Mouse (Mus musculus): ENCODE results near the gene Cd300a. TPM values are rescaled to one million over a fixed set of nuclear protein-coding genes. Genes with fewer than 3 reads are reported as not detected.

Gene Cd300a
- polyA plus RNA-seq, 1 experiment from 2014 or later = 0.84 TPM

- peaks cover 4% of the 10 kb centered on the region for H3K4me1 ChIP-seq (ENCODE audit: control insufficient read depth, insufficient read depth, low read length)
- no peak overlapping the region for H3K9ac ChIP-seq (ENCODE audit: low read depth, low read length)
- no peak overlapping the region for H3K27ac ChIP-seq (ENCODE audit: low read depth, low read length)
- no peaks in the 10 kb centered on the region for H3K9me3 ChIP-seq (replicated peaks; ENCODE audit: control insufficient read depth, low read length)
- ATAC-seq (replicated peaks; ENCODE audit: insufficient number of reproducible peaks, low FRiP score, low TSS enrichment) = no peak
- H3K4me2 ChIP-seq = no peak overlapping the region
- 0% methylated on average over 1 of the region's 1 CpGs for WGBS (ENCODE audit: insufficient replicate concordance)
- H3K27me3 ChIP-seq (ENCODE audit: control insufficient read depth, insufficient read depth, low read length) = no peaks in the 10 kb centered on the region
- no peak overlapping the region for H3K4me3 ChIP-seq (ENCODE audit: low read depth, low read length)
- H3K36me3 ChIP-seq (ENCODE audit: control insufficient read depth, insufficient read depth, low read length) = no peaks in the 10 kb centered on the region
Observed at GRCm38 (mm10) chr11:114880589-114880988, 9.3 kb upstream of the Cd300a start.

DNA sequence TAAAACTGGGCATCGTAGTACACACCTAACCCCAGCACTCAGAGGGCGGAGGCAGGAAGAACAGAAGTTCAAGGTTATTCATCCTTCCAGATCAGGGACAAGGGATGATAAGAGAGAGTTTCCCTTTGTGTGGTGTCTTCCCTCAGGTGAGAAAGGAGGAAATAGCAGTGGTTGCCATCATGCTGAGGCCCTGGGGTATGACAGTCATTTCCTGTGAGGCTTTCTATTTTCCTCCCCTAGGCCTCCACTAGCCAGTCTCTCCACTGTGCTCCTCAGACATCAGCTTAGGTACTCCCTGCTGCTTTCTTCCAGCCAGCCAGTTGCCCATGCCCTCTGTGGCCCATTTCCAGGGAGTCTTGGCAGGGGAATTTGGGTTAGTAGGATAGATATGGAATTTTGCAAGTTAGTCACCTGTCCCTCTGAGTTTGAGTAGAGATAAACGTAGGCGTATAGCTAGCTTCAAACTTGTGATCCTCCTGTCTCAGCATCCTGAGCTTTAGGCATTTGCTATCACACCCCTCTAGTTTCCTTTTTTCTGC, 6.5 kb upstream of the Cd300a start:
- ATAC-seq (replicated peaks; ENCODE audit: insufficient number of reproducible peaks, low FRiP score, low TSS enrichment) = no peak
- no peaks in the 10 kb centered on the region for H3K9me3 ChIP-seq (replicated peaks; ENCODE audit: control insufficient read depth, low read length)
- H3K27me3 ChIP-seq (ENCODE audit: control insufficient read depth, insufficient read depth, low read length) = no peaks in the 10 kb centered on the region
- H3K4me1 ChIP-seq (ENCODE audit: control insufficient read depth, insufficient read depth, low read length) = no peaks in the 10 kb centered on the region
- no peaks in the 10 kb centered on the region for H3K36me3 ChIP-seq (ENCODE audit: control insufficient read depth, insufficient read depth, low read length)
- 84% methylated on average over 4 of the region's 4 CpGs for WGBS (ENCODE audit: insufficient replicate concordance)
- H3K4me2 ChIP-seq = no peak overlapping the region
- no peak overlapping the region for H3K9ac ChIP-seq (ENCODE audit: low read depth, low read length)
- no peak overlapping the region for H3K4me3 ChIP-seq (ENCODE audit: low read depth, low read length)
- H3K27ac ChIP-seq (ENCODE audit: low read depth, low read length) = no peak overlapping the region

DNA sequence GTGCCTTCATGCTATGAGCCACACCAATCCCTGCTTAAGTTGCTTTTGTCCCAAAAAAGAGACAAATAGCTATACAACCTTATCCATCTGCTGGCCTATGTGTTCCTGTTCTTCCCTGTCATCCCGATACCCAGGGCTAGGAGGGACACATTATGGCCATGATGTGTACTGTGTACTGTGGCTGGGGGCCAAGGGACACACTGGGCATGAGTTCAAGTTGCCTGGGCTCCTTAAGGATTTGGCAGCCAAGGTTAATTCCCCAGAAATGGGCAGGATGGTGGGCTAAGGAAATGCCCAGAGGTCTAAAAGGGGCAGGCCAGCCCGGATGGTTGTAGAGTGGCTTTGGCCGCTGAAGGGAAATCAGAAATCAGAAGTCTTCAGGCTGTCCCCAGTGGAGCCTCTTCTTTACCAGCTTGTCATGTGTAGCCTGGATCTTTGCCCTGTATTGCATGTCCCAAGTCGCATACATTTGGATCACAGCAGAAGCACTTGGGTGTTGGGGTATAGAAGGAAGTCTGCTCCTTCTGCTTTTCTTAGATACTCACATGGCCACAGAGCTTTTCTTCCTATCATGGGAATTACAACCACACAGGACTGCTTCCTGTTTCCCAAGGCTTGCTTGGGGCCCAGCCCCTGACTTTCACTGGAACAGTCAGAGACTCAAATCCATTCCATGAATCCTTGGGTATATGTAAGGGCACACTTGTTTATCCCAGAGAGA, 5.3 kb upstream of the Cd300a start:
- no peak for ATAC-seq (replicated peaks; ENCODE audit: insufficient number of reproducible peaks, low FRiP score, low TSS enrichment)
- H3K27me3 ChIP-seq (ENCODE audit: control insufficient read depth, insufficient read depth, low read length) = no peaks in the 10 kb centered on the region
- H3K36me3 ChIP-seq (ENCODE audit: control insufficient read depth, insufficient read depth, low read length) = no peaks in the 10 kb centered on the region
- H3K9ac ChIP-seq (ENCODE audit: low read depth, low read length) = no peak overlapping the region
- 65% methylated on average over 4 of the region's 4 CpGs for WGBS (ENCODE audit: insufficient replicate concordance)
- H3K9me3 ChIP-seq (replicated peaks; ENCODE audit: control insufficient read depth, low read length) = no peaks in the 10 kb centered on the region
- peak overlapping the region; percentile 59; the same call in 1 of the 2 replicates for H3K27ac ChIP-seq (ENCODE audit: low read depth, low read length)
- no peaks in the 10 kb centered on the region for H3K4me1 ChIP-seq (ENCODE audit: control insufficient read depth, insufficient read depth, low read length)
- no peak overlapping the region for H3K4me3 ChIP-seq (ENCODE audit: low read depth, low read length)
- no peak overlapping the region for H3K4me2 ChIP-seq

DNA sequence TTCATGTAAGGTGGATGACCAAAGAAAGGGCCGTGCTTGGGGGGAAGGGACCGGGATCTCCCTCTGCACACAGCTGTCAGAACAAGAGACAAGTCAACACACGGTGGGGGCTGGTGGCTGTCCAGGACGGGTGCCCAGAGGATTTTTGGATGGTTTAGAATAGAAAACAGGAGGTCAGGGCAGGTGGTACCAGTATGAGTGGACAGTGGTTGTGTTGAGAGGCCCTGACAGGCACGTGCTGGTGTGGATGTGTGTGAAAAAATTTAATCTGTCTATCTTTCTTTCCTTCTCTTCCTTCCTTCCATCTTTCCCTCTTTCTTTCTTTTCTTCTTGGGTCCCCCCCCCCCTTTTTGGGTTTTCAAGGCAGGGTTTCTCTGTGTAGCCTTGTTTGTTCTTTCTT, 701 bp downstream of the Cd300a start:
- H3K36me3 ChIP-seq (ENCODE audit: control insufficient read depth, insufficient read depth, low read length) = no peaks in the 10 kb centered on the region
- H3K27ac ChIP-seq (ENCODE audit: low read depth, low read length) = no peak overlapping the region
- H3K4me2 ChIP-seq = no peak overlapping the region
- no peaks in the 10 kb centered on the region for H3K9me3 ChIP-seq (replicated peaks; ENCODE audit: control insufficient read depth, low read length)
- no peaks in the 10 kb centered on the region for H3K4me1 ChIP-seq (ENCODE audit: control insufficient read depth, insufficient read depth, low read length)
- no peaks in the 10 kb centered on the region for H3K27me3 ChIP-seq (ENCODE audit: control insufficient read depth, insufficient read depth, low read length)
- WGBS (ENCODE audit: insufficient replicate concordance) = 63% methylated on average over 5 of the region's 5 CpGs
- H3K9ac ChIP-seq (ENCODE audit: low read depth, low read length) = no peak overlapping the region
- ATAC-seq (replicated peaks; ENCODE audit: insufficient number of reproducible peaks, low FRiP score, low TSS enrichment) = no peak
- no peak overlapping the region for H3K4me3 ChIP-seq (ENCODE audit: low read depth, low read length)

DNA sequence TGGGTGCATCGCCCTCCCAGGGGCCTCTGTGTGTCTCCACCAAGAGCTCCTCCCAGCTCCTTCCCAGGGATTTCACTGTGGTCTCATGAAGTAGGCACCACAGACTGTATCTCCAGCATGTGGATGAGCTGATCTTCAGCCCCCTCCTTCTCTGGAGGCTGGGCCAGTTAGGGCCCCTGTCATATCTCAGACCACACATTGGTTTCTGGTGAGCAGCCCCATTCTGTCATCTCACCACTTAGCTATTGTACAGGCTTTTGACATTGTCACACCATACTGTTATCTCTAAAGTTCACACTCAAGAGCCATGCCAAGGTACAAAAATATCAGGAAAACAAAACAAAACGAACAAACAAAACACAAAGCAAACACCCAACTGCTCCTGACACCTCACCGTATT, 6.2 kb downstream of the Cd300a start:
- ATAC-seq (replicated peaks; ENCODE audit: insufficient number of reproducible peaks, low FRiP score, low TSS enrichment) = no peak
- Histone ChIP-seq H3K27ac (ENCODE audit: low read depth, low read length) (no peak overlapping the region), H3K36me3 (ENCODE audit: control insufficient read depth, insufficient read depth, low read length) (no peaks in the 10 kb centered on the region), H3K4me1 (ENCODE audit: control insufficient read depth, insufficient read depth, low read length) (no peaks in the 10 kb centered on the region), H3K9me3 (replicated peaks; ENCODE audit: control insufficient read depth, low read length) (no peaks in the 10 kb centered on the region), H3K27me3 (ENCODE audit: control insufficient read depth, insufficient read depth, low read length) (no peaks in the 10 kb centered on the region), H3K4me3 (ENCODE audit: low read depth, low read length) (no peak overlapping the region), H3K4me2 (no peak overlapping the region), H3K9ac (ENCODE audit: low read depth, low read length) (no peak overlapping the region)
- WGBS (ENCODE audit: insufficient replicate concordance) = 72% methylated on average over 3 of the region's 3 CpGs

DNA sequence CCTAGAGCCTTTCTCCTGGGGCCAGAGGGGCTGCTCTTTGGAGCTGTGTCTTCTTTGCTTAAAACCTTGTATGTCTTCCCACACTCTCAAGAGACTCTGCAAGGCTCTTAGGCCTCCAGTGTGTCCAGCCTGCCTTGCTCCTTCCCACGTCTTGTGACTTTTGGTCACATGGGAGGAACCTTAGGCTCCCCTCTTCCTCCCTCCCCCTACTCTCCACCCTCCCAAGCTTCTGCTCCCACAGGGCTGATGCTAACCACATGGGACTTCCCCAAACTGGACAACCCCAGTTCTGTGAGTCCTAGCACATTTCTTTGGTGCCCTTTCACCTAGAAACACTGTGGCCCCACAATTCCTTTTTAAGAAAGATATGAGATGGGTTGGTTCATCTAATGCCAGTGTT, 8.2 kb downstream of the Cd300a start:
- WGBS (ENCODE audit: insufficient replicate concordance) = 25% methylated on average over 1 of the region's 1 CpGs
- no peak for ATAC-seq (replicated peaks; ENCODE audit: insufficient number of reproducible peaks, low FRiP score, low TSS enrichment)
- H3K4me2 ChIP-seq = no peak overlapping the region
- no peaks in the 10 kb centered on the region for H3K36me3 ChIP-seq (ENCODE audit: control insufficient read depth, insufficient read depth, low read length)
- no peak overlapping the region for H3K27ac ChIP-seq (ENCODE audit: low read depth, low read length)
- no peak overlapping the region for H3K9ac ChIP-seq (ENCODE audit: low read depth, low read length)
- H3K9me3 ChIP-seq (replicated peaks; ENCODE audit: control insufficient read depth, low read length) = no peaks in the 10 kb centered on the region
- H3K4me3 ChIP-seq (ENCODE audit: low read depth, low read length) = no peak overlapping the region
- no peaks in the 10 kb centered on the region for H3K27me3 ChIP-seq (ENCODE audit: control insufficient read depth, insufficient read depth, low read length)
- no peaks in the 10 kb centered on the region for H3K4me1 ChIP-seq (ENCODE audit: control insufficient read depth, insufficient read depth, low read length)

DNA sequence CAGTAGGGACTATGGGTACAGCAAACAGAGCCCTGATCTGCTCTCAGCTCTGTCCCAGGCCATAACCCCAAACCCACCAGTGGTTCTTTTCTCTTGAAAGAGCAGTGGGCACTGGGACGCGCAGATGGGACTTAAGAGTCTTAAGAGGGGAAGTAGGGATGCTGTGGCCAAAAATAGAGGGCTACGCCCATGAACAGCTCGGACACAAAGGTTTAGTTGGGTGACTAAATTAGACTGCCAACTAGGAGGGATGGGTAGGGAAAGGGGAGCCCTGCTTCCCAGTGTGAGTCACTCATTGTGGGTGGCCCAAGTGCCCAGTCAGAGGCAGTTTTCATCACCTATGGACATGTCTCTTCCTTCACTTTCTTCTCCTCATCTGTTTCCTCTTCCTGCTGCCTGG, 13.4 kb downstream of the Cd300a start:
- ATAC-seq (replicated peaks; ENCODE audit: insufficient number of reproducible peaks, low FRiP score, low TSS enrichment) = no peak
- Histone ChIP-seq H3K4me3 (ENCODE audit: low read depth, low read length) (no peak overlapping the region), H3K9ac (ENCODE audit: low read depth, low read length) (no peak overlapping the region), H3K9me3 (replicated peaks; ENCODE audit: control insufficient read depth, low read length) (no peaks in the 10 kb centered on the region), H3K4me1 (ENCODE audit: control insufficient read depth, insufficient read depth, low read length) (no peaks in the 10 kb centered on the region), H3K27ac (ENCODE audit: low read depth, low read length) (no peak overlapping the region), H3K4me2 (no peak overlapping the region), H3K36me3 (ENCODE audit: control insufficient read depth, insufficient read depth, low read length) (no peaks in the 10 kb centered on the region), H3K27me3 (ENCODE audit: control insufficient read depth, insufficient read depth, low read length) (no peaks in the 10 kb centered on the region)
- 76% methylated on average over 4 of the region's 4 CpGs for WGBS (ENCODE audit: insufficient replicate concordance)

DNA sequence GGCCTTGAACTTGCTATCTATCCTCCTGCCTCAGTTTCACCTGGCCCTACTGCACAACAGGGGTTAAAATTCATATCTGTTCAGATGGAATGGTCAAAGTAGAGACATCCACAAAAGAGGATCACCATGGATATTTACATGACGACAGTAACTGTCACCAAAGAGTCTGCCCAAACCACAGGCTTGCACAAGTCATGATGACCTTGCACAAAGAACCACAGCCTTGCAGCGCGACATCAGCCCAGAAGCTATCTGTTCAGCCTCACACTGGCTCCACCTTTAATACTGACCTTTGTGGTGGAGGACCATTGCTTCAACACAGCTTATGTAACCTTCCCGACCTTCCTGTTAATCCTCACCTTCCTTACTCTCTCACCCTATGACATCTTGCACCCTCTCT, 17.7 kb downstream of the Cd300a start:
- ATAC-seq (replicated peaks; ENCODE audit: insufficient number of reproducible peaks, low FRiP score, low TSS enrichment) = no peak
- WGBS (ENCODE audit: insufficient replicate concordance) = 62% methylated on average over 4 of the region's 4 CpGs
- Histone ChIP-seq H3K27ac (ENCODE audit: low read depth, low read length) (no peak overlapping the region), H3K9me3 (replicated peaks; ENCODE audit: control insufficient read depth, low read length) (no peaks in the 10 kb centered on the region), H3K4me3 (ENCODE audit: low read depth, low read length) (no peak overlapping the region), H3K9ac (ENCODE audit: low read depth, low read length) (no peak overlapping the region), H3K4me2 (no peak overlapping the region), H3K4me1 (ENCODE audit: control insufficient read depth, insufficient read depth, low read length) (no peaks in the 10 kb centered on the region), H3K27me3 (ENCODE audit: control insufficient read depth, insufficient read depth, low read length) (no peaks in the 10 kb centered on the region), H3K36me3 (ENCODE audit: control insufficient read depth, insufficient read depth, low read length) (no peaks in the 10 kb centered on the region)

GRCm38 (mm10) chr11:114908086-114908485, 18.2 kb downstream of the Cd300a start:
- no peak overlapping the region for H3K27ac ChIP-seq (ENCODE audit: low read depth, low read length)
- no peak overlapping the region for H3K4me3 ChIP-seq (ENCODE audit: low read depth, low read length)
- H3K4me2 ChIP-seq = no peak overlapping the region
- H3K9ac ChIP-seq (ENCODE audit: low read depth, low read length) = no peak overlapping the region
- no peaks in the 10 kb centered on the region for H3K36me3 ChIP-seq (ENCODE audit: control insufficient read depth, insufficient read depth, low read length)
- H3K9me3 ChIP-seq (replicated peaks; ENCODE audit: control insufficient read depth, low read length) = no peaks in the 10 kb centered on the region
- WGBS (ENCODE audit: insufficient replicate concordance) = 50% methylated on average over 4 of the region's 4 CpGs
- no peaks in the 10 kb centered on the region for H3K4me1 ChIP-seq (ENCODE audit: control insufficient read depth, insufficient read depth, low read length)
- H3K27me3 ChIP-seq (ENCODE audit: control insufficient read depth, insufficient read depth, low read length) = no peaks in the 10 kb centered on the region
- ATAC-seq (replicated peaks; ENCODE audit: insufficient number of reproducible peaks, low FRiP score, low TSS enrichment) = no peak

All from heart, embryonic 11.5 days (tissue).